Mouse (Mus musculus) liver, embryonic 16.5 days (tissue): ENCODE measurements around the gene Comt. TPM values are rescaled to one million over a fixed set of nuclear protein-coding genes. Genes with fewer than 3 reads are reported as not detected.

Experiments used
- ATAC-seq: fragments of 200-750 bp; cut with Nextera tagmentation; 2 replicates; pipeline ENCODE4 v1.8.0; 2017; ENCODE audit warnings: low read depth, mild to moderate bottlenecking, moderate number of reproducible peaks, moderate library complexity
- H3K27ac ChIP-seq: fragments of 300-500 bp; sonication (generic); 2 replicates; pipeline ENCODE4 v1.5.1; 2014; ENCODE audit warnings: mild to moderate bottlenecking, low read length
- H3K27me3 ChIP-seq: fragments of 300-500 bp; sonication (generic); 2 replicates; pipeline ENCODE4 v1.6.1; 2014; ENCODE audit warnings: low read depth, low read length, mixed read lengths; ENCODE audit not compliant: control insufficient read depth, insufficient read depth
- H3K36me3 ChIP-seq: fragments of 300-500 bp; sonication (generic); 2 replicates; pipeline ENCODE4 v1.6.1; 2014; ENCODE audit warnings: mild to moderate bottlenecking; ENCODE audit not compliant: control insufficient read depth, insufficient read depth
- H3K4me1 ChIP-seq: fragments of 300-500 bp; sonication (generic); 2 replicates; pipeline ENCODE4 v1.6.1; 2014; ENCODE audit warnings: low read depth, low read length, mixed read lengths; ENCODE audit not compliant: control insufficient read depth
- H3K4me2 ChIP-seq: fragments of 300-500 bp; sonication (generic); 2 replicates; pipeline ENCODE4 v1.6.1; 2014; ENCODE audit warnings: low read depth, low read length, mixed read lengths
- H3K4me3 ChIP-seq: fragments of 300-500 bp; sonication (generic); 2 replicates; pipeline ENCODE4 v1.5.1; 2014; ENCODE audit warnings: low read depth, mild to moderate bottlenecking, low read length
- H3K9ac ChIP-seq: fragments of 300-500 bp; sonication (generic); 2 replicates; pipeline ENCODE4 v1.6.1; 2014; ENCODE audit warnings: low read depth, low read length
- H3K9me3 ChIP-seq: fragments of 300-500 bp; sonication (generic); replicated peaks from 2 replicates; pipeline ENCODE4 v1.6.1; 2016; ENCODE audit warnings: low read length; ENCODE audit not compliant: control insufficient read depth
- WGBS: fragments of 180-500 bp; shearing (Covaris S2); extraction: QIAGEN DNeasy Blood & Tissue Kit; methylation state at CpG from one replicate; pipeline ENCODE4 v1.1.7; 2014; ENCODE audit not compliant: insufficient replicate concordance; 5-methylcytosine and 5-hydroxymethylcytosine counted together
- polyA plus RNA-seq: library from polyadenylated mRNA; unstranded; fragments of >200 nt; fragmentation: Nextera tagmentation; extraction: Ambion mirVana; gene quantifications from 2 replicates; pipeline ENCODE4 v1.2.1, GENCODE M21; 2015

Gene Comt
- polyA plus RNA-seq, 1 experiment from 2014 or later, result 85.1 TPM

- Histone ChIP-seq H3K27ac (peak overlapping the region; percentile 99), H3K9me3 (no peaks in the 10 kb centered on the region), H3K4me3 (peak overlapping the region; percentile 93), H3K9ac (peak overlapping the region; percentile 81), H3K27me3 (no peaks in the 10 kb centered on the region), H3K4me1 (peaks cover 56% of the 10 kb centered on the region), H3K36me3 (peaks cover 14% of the 10 kb centered on the region), H3K4me2 (peak overlapping the region; percentile 89)
- 57% methylated on average over 5 of the region's 5 CpGs for WGBS
- ATAC-seq, result no peak
These were observed 1.4 kb upstream of the Comt start for GRCm38 (mm10) chr16:18428011-18428515.

- Histone ChIP-seq H3K27ac (peak within 1 kb of the TSS; percentile 99), H3K9ac (peak within 1 kb of the TSS; percentile 90), H3K27me3 (no peaks in the 10 kb centered on the region), H3K4me1 (peaks cover 50% of the 10 kb centered on the region), H3K36me3 (peaks cover 18% of the 10 kb centered on the region), H3K4me2 (peak within 1 kb of the TSS; percentile 89), H3K4me3 (peak within 1 kb of the TSS; percentile 93), H3K9me3 (no peaks in the 10 kb centered on the region)
- peak; percentile 69 for ATAC-seq
- 0% methylated on average over 51 of the region's 52 CpGs for WGBS
These were observed 349 bp downstream of the Comt start, which contains the start of gene Txnrd2 for GRCm38 (mm10) chr16:18426215-18426791. Txnrd2 (plus strand) TSS chr16:18426384.

DNA sequence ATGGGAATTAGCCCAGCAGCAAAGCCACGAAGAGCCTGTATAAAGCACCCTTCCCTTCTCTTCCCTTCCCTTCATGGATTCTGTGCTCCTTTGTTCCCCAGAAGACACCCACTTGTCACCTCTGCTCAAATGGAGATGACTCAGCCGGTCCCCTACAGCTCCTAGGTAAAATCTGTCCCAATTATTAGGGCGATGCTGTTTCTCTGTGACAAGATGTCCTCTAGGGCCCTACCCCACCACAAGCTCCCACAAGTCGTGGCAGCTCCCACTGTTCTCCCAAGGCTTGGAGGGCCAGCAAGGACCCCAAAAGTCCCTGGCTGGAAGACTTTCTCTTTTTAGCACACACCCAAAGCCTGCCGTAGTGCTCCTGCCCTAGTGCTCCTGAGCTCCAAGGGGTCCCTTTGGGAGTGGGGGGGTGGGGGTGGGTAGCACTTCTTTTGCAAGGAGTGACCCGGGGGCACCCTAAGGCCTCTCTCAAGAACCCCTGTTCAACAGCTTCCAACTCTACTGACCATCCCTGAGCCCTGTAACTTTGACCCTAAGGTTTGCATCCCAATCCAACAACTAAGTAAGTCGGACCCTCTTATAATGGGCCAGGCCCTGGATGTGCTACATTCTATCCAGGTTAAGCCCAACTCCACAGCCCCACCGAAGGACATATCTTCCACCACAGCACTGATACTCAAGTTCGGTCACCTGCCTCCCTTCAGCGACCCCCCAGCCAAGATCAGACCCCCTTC is 1.0 kb downstream of the Comt start:
- H3K27me3 ChIP-seq, result no peaks in the 10 kb centered on the region
- H3K36me3 ChIP-seq, result peaks cover 21% of the 10 kb centered on the region
- peak overlapping the region; percentile 90 for H3K9ac ChIP-seq
- peak overlapping the region; percentile 99 for H3K27ac ChIP-seq
- no peaks in the 10 kb centered on the region for H3K9me3 ChIP-seq
- H3K4me3 ChIP-seq, result peak overlapping the region; percentile 93
- H3K4me2 ChIP-seq, result peak overlapping the region; percentile 89
- WGBS, result 8% methylated on average over 10 of the region's 10 CpGs
- peaks cover 49% of the 10 kb centered on the region for H3K4me1 ChIP-seq
- no peak for ATAC-seq

- WGBS, result 54% methylated on average over 11 of the region's 11 CpGs
- H3K36me3 ChIP-seq, result peaks cover 24% of the 10 kb centered on the region
- peak overlapping the region; percentile 89 for H3K4me2 ChIP-seq
- peak overlapping the region; percentile 90 for H3K9ac ChIP-seq
- H3K27ac ChIP-seq, result peak overlapping the region; percentile 38
- no peaks in the 10 kb centered on the region for H3K27me3 ChIP-seq
- H3K4me3 ChIP-seq, result peak overlapping the region; percentile 93
- ATAC-seq, result no peak
- peaks cover 59% of the 10 kb centered on the region for H3K4me1 ChIP-seq
- no peaks in the 10 kb centered on the region for H3K9me3 ChIP-seq
These were observed 2.1 kb downstream of the Comt start for GRCm38 (mm10) chr16:18424364-18425045.

- H3K27me3 ChIP-seq, result no peaks in the 10 kb centered on the region
- no peak for ATAC-seq
- peak overlapping the region; percentile 59 for H3K27ac ChIP-seq
- H3K4me1 ChIP-seq, result peaks cover 65% of the 10 kb centered on the region
- peak overlapping the region; percentile 93 for H3K4me3 ChIP-seq
- 78% methylated on average over 5 of the region's 5 CpGs for WGBS
- peaks cover 24% of the 10 kb centered on the region for H3K36me3 ChIP-seq
- peak overlapping the region; percentile 89 for H3K4me2 ChIP-seq
- peak overlapping the region; percentile 90 for H3K9ac ChIP-seq
- no peaks in the 10 kb centered on the region for H3K9me3 ChIP-seq
These were observed 2.8 kb downstream of the Comt start for GRCm38 (mm10) chr16:18423915-18424265.

- 79% methylated on average over 7 of the region's 7 CpGs for WGBS
- peak overlapping the region; percentile 59 for H3K27ac ChIP-seq
- H3K36me3 ChIP-seq, result peaks cover 24% of the 10 kb centered on the region
- no peaks in the 10 kb centered on the region for H3K9me3 ChIP-seq
- no peaks in the 10 kb centered on the region for H3K27me3 ChIP-seq
- peak overlapping the region; percentile 89 for H3K4me2 ChIP-seq
- peak overlapping the region; percentile 90 for H3K9ac ChIP-seq
- H3K4me3 ChIP-seq, result peak overlapping the region; percentile 93
- ATAC-seq, result no peak
- H3K4me1 ChIP-seq, result peaks cover 70% of the 10 kb centered on the region
These were observed 3.3 kb downstream of the Comt start for GRCm38 (mm10) chr16:18423203-18423914.

- peaks cover 24% of the 10 kb centered on the region for H3K36me3 ChIP-seq
- H3K4me1 ChIP-seq, result peaks cover 64% of the 10 kb centered on the region
- no peak overlapping the region for H3K4me3 ChIP-seq
- no peaks in the 10 kb centered on the region for H3K27me3 ChIP-seq
- H3K27ac ChIP-seq, result peak overlapping the region; percentile 39
- H3K4me2 ChIP-seq, result peak overlapping the region; percentile 29
- ATAC-seq, result no peak
- no peaks in the 10 kb centered on the region for H3K9me3 ChIP-seq
- 71% methylated on average over 3 of the region's 3 CpGs for WGBS
- H3K9ac ChIP-seq, result peak overlapping the region; percentile 41; the same call in 1 of the 2 replicates
These were observed 6.1 kb downstream of the Comt start for GRCm38 (mm10) chr16:18420571-18420970.

DNA sequence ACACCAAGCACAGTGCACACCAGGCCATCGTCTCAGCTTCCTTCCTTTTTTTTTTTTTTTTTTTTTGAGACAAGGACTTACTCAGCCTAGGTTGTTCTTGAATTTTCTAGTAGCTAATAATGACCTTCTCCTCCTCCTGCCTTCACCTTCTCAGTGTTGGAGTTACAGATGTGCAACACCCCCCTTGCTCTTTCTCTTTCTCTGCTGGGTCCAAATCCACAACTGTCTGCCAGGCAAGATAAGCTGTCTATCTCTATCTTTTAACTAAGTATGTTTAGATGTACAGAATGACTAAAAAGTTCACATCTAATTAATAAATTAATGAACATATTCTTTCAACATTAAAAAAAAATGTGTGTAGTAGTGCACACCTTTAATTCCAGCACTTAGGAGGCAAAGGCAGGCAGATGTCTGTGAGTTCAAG is 7.0 kb downstream of the Comt start:
- Histone ChIP-seq H3K27ac (peak overlapping the region; percentile 79), H3K36me3 (peaks cover 24% of the 10 kb centered on the region), H3K4me2 (peak overlapping the region; percentile 45), H3K9ac (peak overlapping the region; percentile 40; the same call in 1 of the 2 replicates), H3K9me3 (no peaks in the 10 kb centered on the region), H3K4me3 (no peak overlapping the region), H3K27me3 (no peaks in the 10 kb centered on the region), H3K4me1 (peaks cover 57% of the 10 kb centered on the region)
- peak; percentile 52 for ATAC-seq
- WGBS, result 22% methylated on average over 1 of the region's 1 CpGs
